Mouse (Mus musculus) adrenal gland, postnatal 14 days (tissue): Measurements from ENCODE around the gene Hdac9. TPM values are rescaled to one million over a fixed set of nuclear protein-coding genes. Genes with fewer than 3 reads are reported as not detected.

Source experiments
- DNase-seq: peaks from one replicate; pipeline ENCODE4 v3.0.0; 2021; ENCODE audit warnings: mixed read lengths
- total RNA-seq: library from RNA; stranded (reverse); gene quantifications from 2 replicates; pipeline ENCODE4 v1.2.3, GENCODE M21; 2021

The Hdac9 gene
- total RNA-seq, 1 experiment from 2014 or later = 1.6 TPM

GRCm38 (mm10) chr12:34714266-34714939, 202.5 kb downstream of the Hdac9 start:
- DNase-seq = no peak

DNA sequence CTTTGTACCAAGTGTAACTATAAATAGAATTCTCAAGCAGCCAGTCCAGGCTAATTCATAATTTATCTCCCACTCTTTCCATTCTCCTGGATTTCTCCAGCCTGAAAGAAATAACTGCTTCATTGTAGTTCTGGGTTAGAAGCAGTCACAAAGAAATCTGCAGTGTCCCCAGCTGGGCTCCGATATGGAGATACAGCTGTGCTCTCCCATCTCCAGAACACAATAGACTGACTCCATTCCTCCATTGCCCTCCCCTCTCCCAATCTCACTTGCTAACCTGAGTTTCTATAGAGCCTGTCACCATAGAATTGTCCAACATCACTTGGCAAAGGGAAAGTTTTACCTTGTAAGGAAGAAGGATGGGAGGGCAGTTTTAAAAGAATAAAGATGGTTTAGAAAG, 218.9 kb downstream of the Hdac9 start:
- no peak for DNase-seq

DNA sequence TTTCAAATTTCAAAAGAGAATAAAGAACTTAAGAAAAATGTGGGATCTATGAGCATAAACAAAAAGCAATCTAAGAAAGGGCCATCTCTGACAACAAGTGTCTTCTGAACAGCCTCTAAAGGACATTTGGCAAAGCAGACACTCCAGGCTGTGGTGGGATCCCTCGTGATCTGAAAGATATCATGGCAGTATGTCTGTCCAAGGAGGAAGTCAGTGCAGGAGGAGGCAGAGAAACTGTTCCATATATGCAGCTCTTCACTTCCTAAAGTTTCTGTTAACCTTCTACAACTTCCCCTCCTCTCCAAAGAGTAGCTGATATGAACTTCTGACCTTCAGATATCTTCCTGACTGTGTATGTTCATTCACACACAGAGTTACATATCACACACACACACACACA, 220.2 kb downstream of the Hdac9 start:
- DNase-seq = no peak

DNA sequence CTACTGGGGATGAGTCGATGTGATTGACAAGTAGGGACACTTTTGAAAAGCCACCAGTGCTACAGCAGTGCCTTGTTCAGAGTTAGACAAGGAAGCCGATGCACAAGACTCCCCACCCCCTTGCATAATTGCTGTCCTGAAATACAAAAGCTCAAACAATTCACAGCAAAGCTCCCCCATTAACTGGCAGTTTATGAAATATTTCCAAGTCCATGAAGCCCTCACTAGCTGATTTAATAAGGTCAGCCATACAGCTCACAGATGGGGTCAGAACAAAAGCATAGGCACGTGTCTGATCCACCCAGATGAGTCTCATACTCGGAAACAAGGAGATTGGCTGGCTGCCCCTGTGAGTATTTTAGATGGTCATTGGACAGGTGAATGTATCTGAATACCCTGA, 228.0 kb downstream of the Hdac9 start:
- DNase-seq = no peak

DNA sequence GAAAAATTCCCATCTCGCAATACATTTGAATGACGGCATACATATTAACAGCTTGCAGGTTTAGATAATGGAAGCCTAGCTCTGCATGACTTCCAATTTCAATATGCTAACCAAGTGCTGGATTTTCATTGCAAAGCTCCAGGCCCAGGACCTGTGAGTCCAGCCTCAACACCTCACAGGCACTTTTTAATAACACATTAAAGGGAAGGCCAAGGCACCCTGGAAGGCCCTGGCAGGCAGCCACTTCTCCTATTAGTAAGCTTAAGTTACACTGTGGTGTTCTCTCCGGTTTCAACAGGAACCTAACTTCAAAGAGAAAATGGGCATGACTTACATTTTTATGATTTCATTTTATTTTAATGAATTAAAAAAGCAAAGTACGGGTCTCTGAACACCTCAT, 233.5 kb downstream of the Hdac9 start:
- DNase-seq = peak; percentile 16

GRCm38 (mm10) chr12:34682657-34683056, 234.2 kb downstream of the Hdac9 start:
- no peak for DNase-seq

- DNase-seq = no peak
Measured at GRCm38 (mm10) chr12:34680576-34680975, 236.3 kb downstream of the Hdac9 start.

DNA sequence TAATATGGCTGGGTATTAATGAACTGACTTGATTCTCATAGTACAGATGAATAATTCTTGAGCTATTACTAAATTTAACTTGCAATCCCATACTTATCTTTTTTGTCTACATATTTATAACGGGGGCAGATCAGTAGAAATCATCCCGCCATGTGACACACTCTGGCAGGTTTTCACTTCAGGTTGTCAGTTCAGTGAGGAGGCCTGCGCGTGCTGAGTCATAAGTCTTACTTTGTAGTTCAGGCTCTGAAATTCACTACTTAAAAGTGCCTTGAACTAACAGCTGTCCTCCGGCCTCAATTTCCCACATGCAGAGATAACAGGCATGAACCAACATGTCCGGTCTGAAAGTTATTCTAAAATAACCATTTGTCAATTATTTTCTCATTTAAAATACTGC, 239.8 kb downstream of the Hdac9 start:
- DNase-seq = no peak

GRCm38 (mm10) chr12:34674235-34674634, 242.7 kb downstream of the Hdac9 start:
- no peak for DNase-seq

DNA sequence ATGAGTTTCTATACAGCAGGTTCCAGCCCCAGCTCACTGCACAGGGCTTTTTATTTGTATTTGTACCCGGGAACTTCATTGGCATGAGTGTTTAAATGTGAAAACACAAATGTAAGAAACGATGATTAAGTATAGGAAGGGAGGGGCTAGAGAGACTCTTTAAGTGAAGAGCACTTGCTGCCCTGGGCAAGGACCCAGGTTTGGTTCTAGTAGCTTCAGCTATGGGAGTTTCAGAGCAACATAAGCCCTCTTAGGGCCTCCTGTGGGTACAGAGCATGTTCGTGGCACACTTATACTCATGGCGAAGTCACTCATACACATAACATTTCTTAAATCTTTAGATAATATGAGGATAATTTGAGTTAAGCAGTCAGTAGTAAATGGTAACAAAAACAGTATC, 243.4 kb downstream of the Hdac9 start:
- no peak for DNase-seq

GRCm38 (mm10) chr12:34664758-34665157, 252.1 kb downstream of the Hdac9 start:
- DNase-seq = peak; percentile 81

DNA sequence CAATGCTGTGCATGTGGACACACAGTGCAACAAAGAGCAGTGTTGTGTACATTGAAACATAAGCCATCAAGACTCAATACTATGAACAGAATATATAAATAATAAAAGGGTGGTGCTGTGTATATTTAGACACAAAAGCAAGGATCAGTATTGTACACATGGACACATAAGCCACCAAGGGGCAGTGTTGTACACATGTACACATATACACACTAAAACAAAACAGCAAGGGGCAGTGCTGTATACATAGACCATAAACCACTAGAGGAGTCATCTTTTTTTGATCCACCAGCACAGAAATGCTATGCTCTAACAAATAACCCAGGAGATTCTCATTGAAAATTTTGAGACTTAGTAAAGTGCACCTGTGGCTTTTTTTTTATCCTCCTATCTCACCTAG, 255.5 kb downstream of the Hdac9 start:
- DNase-seq = no peak

DNA sequence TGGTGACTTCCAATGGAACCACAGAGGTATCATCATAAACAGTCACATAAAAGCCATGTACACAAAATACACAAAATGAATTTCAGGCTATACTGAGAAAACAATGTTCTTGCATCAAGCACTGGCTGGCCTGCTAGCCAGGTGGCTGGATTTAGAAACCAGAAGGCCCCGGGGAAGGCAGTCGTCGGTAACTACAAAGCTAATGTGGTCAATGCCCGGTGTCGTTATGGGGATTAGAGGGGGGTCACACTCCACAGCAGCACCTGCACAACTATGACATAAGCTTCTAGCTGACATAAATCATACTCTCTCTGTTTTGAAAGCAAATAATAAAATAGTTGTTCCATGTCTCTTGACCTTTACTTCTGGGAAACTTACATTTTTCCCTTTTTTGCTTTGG, 256.9 kb downstream of the Hdac9 start:
- no peak for DNase-seq

DNA sequence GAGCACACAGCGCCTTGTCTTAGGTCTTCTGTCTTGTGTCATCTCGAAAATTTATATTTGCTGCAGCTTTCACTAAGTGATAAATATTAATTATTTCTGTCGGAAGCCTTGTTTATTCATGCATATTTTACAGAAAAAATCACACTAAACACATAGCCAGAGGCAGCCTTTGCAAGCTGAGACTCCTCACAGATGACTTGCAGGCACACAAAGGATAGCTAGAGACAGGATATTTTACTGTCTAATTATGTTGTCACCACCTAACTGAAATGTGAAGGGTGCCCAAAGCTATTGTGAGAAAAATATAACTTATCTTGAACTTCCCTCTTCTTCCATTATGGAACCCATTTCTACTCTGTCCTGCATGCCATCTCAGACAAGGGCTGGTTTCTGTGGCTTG, 258.3 kb downstream of the Hdac9 start:
- DNase-seq = no peak

- DNase-seq = peak; percentile 55
Measured at GRCm38 (mm10) chr12:34658119-34658518, 258.8 kb downstream of the Hdac9 start.

DNA sequence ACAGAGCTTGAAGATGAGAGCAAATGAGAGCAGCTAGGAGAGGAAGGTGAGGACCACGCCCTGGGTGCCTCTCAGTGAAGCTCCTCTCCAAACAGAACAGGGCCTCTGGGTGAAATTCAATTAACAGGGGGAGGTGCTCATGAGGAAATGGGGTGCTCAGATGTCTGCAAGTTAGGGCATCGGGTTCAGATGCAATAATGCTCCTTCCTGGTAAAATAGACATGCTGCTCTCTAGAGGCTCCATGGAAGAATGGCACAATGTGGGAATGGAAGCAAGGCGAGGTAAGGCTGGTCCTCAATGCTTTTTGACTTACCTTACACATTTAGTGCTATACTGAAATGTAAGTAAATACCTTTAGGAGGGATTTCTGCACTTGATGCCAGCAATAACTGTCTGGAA, 263.3 kb downstream of the Hdac9 start:
- DNase-seq = no peak

GRCm38 (mm10) chr12:34648753-34649152, 268.1 kb downstream of the Hdac9 start:
- peak; percentile 8 for DNase-seq

- DNase-seq = no peak
Measured at GRCm38 (mm10) chr12:34641705-34642259, 275.1 kb downstream of the Hdac9 start.

DNA sequence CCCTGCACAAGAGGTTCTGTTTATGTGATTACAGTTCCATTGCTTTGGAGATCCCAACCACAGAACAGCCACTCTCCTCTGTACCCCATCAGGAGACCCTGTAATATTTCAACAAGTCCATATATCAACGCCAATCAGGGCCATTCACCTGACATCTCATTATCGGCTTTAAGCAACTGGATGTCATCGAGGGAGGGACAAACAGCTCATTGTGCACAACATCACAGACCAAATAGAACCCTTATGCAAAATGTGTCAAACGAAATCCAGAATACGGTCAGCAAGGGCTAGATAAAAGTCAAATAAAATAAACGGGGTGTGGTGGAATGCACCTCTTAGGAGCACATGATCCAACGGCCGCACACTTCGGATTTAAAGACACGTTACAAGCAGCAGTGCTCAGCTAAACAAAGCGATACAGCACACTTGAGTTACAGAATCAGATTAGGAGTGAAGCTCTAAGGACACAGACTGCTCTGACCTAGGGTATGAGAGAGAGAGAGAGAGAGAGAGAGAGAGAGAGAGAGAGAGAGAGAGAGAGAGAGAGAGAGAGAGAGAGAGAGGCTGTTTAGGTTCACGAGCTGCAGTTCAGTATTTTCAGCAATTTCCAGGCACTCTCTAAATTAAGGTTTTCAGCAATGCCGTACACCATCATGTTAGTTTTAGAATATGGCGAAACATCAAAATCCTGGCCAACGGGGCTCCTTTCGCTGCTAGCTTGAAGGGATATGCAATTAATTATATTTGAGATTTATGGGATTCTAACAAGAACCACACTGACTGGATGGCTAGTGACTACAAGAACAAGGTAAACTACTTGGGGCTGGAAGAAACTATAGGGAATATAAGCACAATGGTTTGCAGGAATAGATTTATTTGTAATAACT, 279.4 kb downstream of the Hdac9 start:
- DNase-seq = no peak

- DNase-seq = peak; percentile 6
Measured at GRCm38 (mm10) chr12:34619101-34619500, 297.8 kb downstream of the Hdac9 start.

- DNase-seq = no peak
Measured at GRCm38 (mm10) chr12:34618321-34618720, 298.6 kb downstream of the Hdac9 start.

- no peak for DNase-seq
Measured at GRCm38 (mm10) chr12:34617836-34618235, 299.1 kb downstream of the Hdac9 start.

DNA sequence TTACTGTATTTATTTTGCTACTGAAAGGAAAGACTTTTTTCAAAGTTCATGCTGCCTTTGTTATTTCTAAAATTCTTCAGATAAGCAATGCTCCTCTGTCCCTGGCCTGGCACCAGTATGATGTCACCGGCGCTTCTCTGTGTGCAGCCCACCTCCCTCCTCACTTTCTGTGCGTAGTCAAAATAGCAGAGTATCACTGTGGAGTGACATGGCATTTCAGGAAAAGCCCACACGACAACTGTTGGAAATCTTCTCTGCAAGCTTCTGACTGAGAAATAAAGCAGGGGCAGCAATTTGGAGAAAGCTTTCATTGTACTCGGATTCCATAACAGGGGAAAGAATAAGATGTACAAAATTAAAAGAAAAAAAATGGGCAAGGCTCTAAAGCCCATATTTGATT, 302.1 kb downstream of the Hdac9 start:
- no peak for DNase-seq
